Mouse (Mus musculus): Measurements from ENCODE around the gene Pon2. TPM values are rescaled to one million over a fixed set of nuclear protein-coding genes. Genes with fewer than 3 reads are reported as not detected.
"Not testable (repeated sequence)": the region's sequence is repeated elsewhere in the genome, so short reads cannot be mapped to it uniquely, and the experiment has no call there.

Gene Pon2
- polyA plus RNA-seq, 1 experiment from 2014 or later: 45.5 TPM

- H3K4me2 ChIP-seq (ENCODE audit: low read depth, low read length); H3K27ac ChIP-seq (ENCODE audit: low read length); H3K9me3 ChIP-seq (replicated peaks; ENCODE audit: control insufficient read depth, low read length); H3K36me3 ChIP-seq (ENCODE audit: control insufficient read depth, insufficient read depth); H3K27me3 ChIP-seq (ENCODE audit: control insufficient read depth, insufficient read depth, low read depth, low read length); H3K9ac ChIP-seq (ENCODE audit: low read depth, low read length); H3K4me3 ChIP-seq (ENCODE audit: low read depth, low read length); H3K4me1 ChIP-seq (ENCODE audit: control insufficient read depth, low read depth, low read length); ATAC-seq (ENCODE audit: low read depth): not testable (repeated sequence)
- WGBS (ENCODE audit: insufficient replicate concordance): 66% methylated on average over 2 of the region's 2 CpGs
These were observed 74.7 kb downstream of the Pon2 start for GRCm38 (mm10) chr6:5223551-5223950.

- Histone ChIP-seq H3K27me3 (ENCODE audit: control insufficient read depth, insufficient read depth, low read depth, low read length) (no peaks in the 10 kb centered on the region), H3K4me3 (ENCODE audit: low read depth, low read length) (no peak overlapping the region), H3K4me1 (ENCODE audit: control insufficient read depth, low read depth, low read length) (peaks cover 7% of the 10 kb centered on the region), H3K9ac (ENCODE audit: low read depth, low read length) (peak overlapping the region; percentile 20; the same call in 1 of the 2 replicates), H3K27ac (ENCODE audit: low read length) (peak overlapping the region; percentile 82), H3K4me2 (ENCODE audit: low read depth, low read length) (peak overlapping the region; percentile 41), H3K9me3 (replicated peaks; ENCODE audit: control insufficient read depth, low read length) (no peaks in the 10 kb centered on the region), H3K36me3 (ENCODE audit: control insufficient read depth, insufficient read depth) (no peaks in the 10 kb centered on the region)
- peak; percentile 74 for ATAC-seq (ENCODE audit: low read depth)
- 62% methylated on average over 3 of the region's 3 CpGs for WGBS (ENCODE audit: insufficient replicate concordance)
These were observed 76.2 kb downstream of the Pon2 start for GRCm38 (mm10) chr6:5222080-5222479.

- no peak overlapping the region for H3K4me2 ChIP-seq (ENCODE audit: low read depth, low read length)
- peaks cover 7% of the 10 kb centered on the region for H3K4me1 ChIP-seq (ENCODE audit: control insufficient read depth, low read depth, low read length)
- 73% methylated on average over 4 of the region's 4 CpGs for WGBS (ENCODE audit: insufficient replicate concordance)
- peak; percentile 85 for ATAC-seq (ENCODE audit: low read depth)
- H3K27ac ChIP-seq (ENCODE audit: low read length): no peak overlapping the region
- H3K9me3 ChIP-seq (replicated peaks; ENCODE audit: control insufficient read depth, low read length): no peaks in the 10 kb centered on the region
- no peak overlapping the region for H3K9ac ChIP-seq (ENCODE audit: low read depth, low read length)
- no peaks in the 10 kb centered on the region for H3K27me3 ChIP-seq (ENCODE audit: control insufficient read depth, insufficient read depth, low read depth, low read length)
- no peaks in the 10 kb centered on the region for H3K36me3 ChIP-seq (ENCODE audit: control insufficient read depth, insufficient read depth)
- no peak overlapping the region for H3K4me3 ChIP-seq (ENCODE audit: low read depth, low read length)
These were observed 80.1 kb downstream of the Pon2 start for GRCm38 (mm10) chr6:5218190-5218589.

Other genes with a start within 250 kb of the Pon2 start
- 15.5 and 19.2 TPM in 2 replicates for gene Pon1, start 104.5 kb downstream of the Pon2 start, polyA plus RNA-seq (2015; fragmentation: Nextera tagmentation; extraction: Ambion mirVana)
- gene Pon3, start 42.2 kb downstream of the Pon2 start, polyA plus RNA-seq (2015; fragmentation: Nextera tagmentation; extraction: Ambion mirVana): 25.8 and 26.6 TPM in 2 replicates
- gene Asb4, start 84.9 kb upstream of the Pon2 start, polyA plus RNA-seq (2015; fragmentation: Nextera tagmentation; extraction: Ambion mirVana): 3.5 and 3.6 TPM in 2 replicates
- gene Pdk4, start 197.9 kb upstream of the Pon2 start, polyA plus RNA-seq (2015; fragmentation: Nextera tagmentation; extraction: Ambion mirVana): 3.6 and 4.1 TPM in 2 replicates